Mouse (Mus musculus): ENCODE measurements around the gene Uimc1.

GRCm38 (mm10) chr13:55014451-55014850, 85.6 kb downstream of the Uimc1 start:
- TF ChIP-seq CTCF (IDR thresholded peaks at IDR 0.05; ENCODE audit: low read depth, low read length) (no peak), POLR2A (IDR thresholded peaks at IDR 0.05; ENCODE audit: borderline replicate concordance, low read depth, low read length) (no peak)

Measured in bone marrow macrophage, adult 2 months (primary cell).